Mouse (Mus musculus) heart, embryonic 11.5 days (tissue): Measurements from ENCODE around the gene Samd4b. TPM values are rescaled to one million over a fixed set of nuclear protein-coding genes. Genes with fewer than 3 reads are reported as not detected.
"Not testable (repeated sequence)": the region's sequence is repeated elsewhere in the genome, so short reads cannot be mapped to it uniquely, and the experiment has no call there.

Experiments used
- ATAC-seq: fragments of 200-750 bp; cut with Nextera tagmentation; replicated peaks from 2 replicates; pipeline ENCODE4 v1.8.0; 2017; ENCODE audit warnings: moderate library complexity; ENCODE audit not compliant: insufficient number of reproducible peaks, low FRiP score, low TSS enrichment
- H3K27ac ChIP-seq: fragments of 300-500 bp; sonication (generic); 2 replicates; pipeline ENCODE4 v1.5.1; 2014; ENCODE audit warnings: mild to moderate bottlenecking, low read depth, low read length
- H3K27me3 ChIP-seq: fragments of 300-500 bp; sonication (generic); 2 replicates; pipeline ENCODE4 v1.6.1; 2014; ENCODE audit warnings: mild to moderate bottlenecking, low read length, mixed read lengths; ENCODE audit not compliant: control insufficient read depth, insufficient read depth
- H3K36me3 ChIP-seq: fragments of 300-500 bp; sonication (generic); 2 replicates; pipeline ENCODE4 v1.6.1; 2014; ENCODE audit warnings: mild to moderate bottlenecking, low read length, moderate library complexity, mixed read lengths; ENCODE audit not compliant: control insufficient read depth, insufficient read depth
- H3K4me1 ChIP-seq: fragments of 300-500 bp; sonication (generic); 2 replicates; pipeline ENCODE4 v1.6.1; 2014; ENCODE audit warnings: low read length; ENCODE audit not compliant: control insufficient read depth, insufficient read depth
- H3K4me2 ChIP-seq: fragments of 300-500 bp; sonication (generic); 2 replicates; pipeline ENCODE4 v1.6.1; 2014; ENCODE audit warnings: mild to moderate bottlenecking, moderate library complexity
- H3K4me3 ChIP-seq: fragments of 300-500 bp; sonication (generic); 2 replicates; pipeline ENCODE4 v1.5.1; 2014; ENCODE audit warnings: low read depth, low read length
- H3K9ac ChIP-seq: fragments of 300-500 bp; sonication (generic); 2 replicates; pipeline ENCODE4 v1.6.1; 2014; ENCODE audit warnings: mild to moderate bottlenecking, low read depth, low read length, moderate library complexity
- H3K9me3 ChIP-seq: fragments of 300-500 bp; sonication (generic); replicated peaks from 2 replicates; pipeline ENCODE4 v1.6.1; 2016; ENCODE audit warnings: low read length; ENCODE audit not compliant: control insufficient read depth
- WGBS: fragments of 180-500 bp; shearing (Covaris S2); extraction: QIAGEN DNeasy Blood & Tissue Kit; methylation state at CpG from one replicate; pipeline ENCODE4 v1.1.7; 2014; ENCODE audit not compliant: insufficient replicate concordance; 5-methylcytosine and 5-hydroxymethylcytosine counted together
- polyA plus RNA-seq: library from polyadenylated mRNA; unstranded; fragments of >200 nt; fragmentation: Nextera tagmentation; extraction: Ambion mirVana; gene quantifications from 2 replicates; pipeline ENCODE4 v1.2.1, GENCODE M21; 2014

Samd4b gene
- polyA plus RNA-seq, 1 experiment from 2014 or later: 22.8 TPM

GRCm38 (mm10) chr7:28398696-28399340 is 199.1 kb downstream of the Samd4b start:
- H3K27me3 ChIP-seq: no peaks in the 10 kb centered on the region
- no peak for ATAC-seq
- WGBS: 84% methylated on average over 10 of the region's 10 CpGs
- no peak overlapping the region for H3K27ac ChIP-seq
- no peaks in the 10 kb centered on the region for H3K9me3 ChIP-seq
- H3K9ac ChIP-seq: no peak overlapping the region
- peaks cover 41% of the 10 kb centered on the region for H3K36me3 ChIP-seq
- no peak overlapping the region for H3K4me3 ChIP-seq
- no peak overlapping the region for H3K4me2 ChIP-seq
- H3K4me1 ChIP-seq: peaks cover 1% of the 10 kb centered on the region; the same call in 1 of the 2 replicates

GRCm38 (mm10) chr7:28398000-28398399 is 199.9 kb downstream of the Samd4b start:
- Histone ChIP-seq H3K4me3 (no peak overlapping the region), H3K4me2 (no peak overlapping the region), H3K27me3 (no peaks in the 10 kb centered on the region), H3K4me1 (peaks cover 6% of the 10 kb centered on the region), H3K9me3 (no peaks in the 10 kb centered on the region), H3K27ac (no peak overlapping the region), H3K9ac (no peak overlapping the region), H3K36me3 (peaks cover 33% of the 10 kb centered on the region)
- no peak for ATAC-seq
- WGBS: 64% methylated on average over 3 of the region's 3 CpGs

- ATAC-seq: no peak
- Histone ChIP-seq H3K4me3 (no peak overlapping the region), H3K36me3 (peaks cover 25% of the 10 kb centered on the region), H3K27ac (no peak overlapping the region), H3K9me3 (no peaks in the 10 kb centered on the region), H3K27me3 (no peaks in the 10 kb centered on the region), H3K4me1 (peaks cover 13% of the 10 kb centered on the region), H3K9ac (no peak overlapping the region), H3K4me2 (no peak overlapping the region)
- 94% methylated on average over 4 of the region's 4 CpGs for WGBS
Measured at GRCm38 (mm10) chr7:28395425-28395824, 202.5 kb downstream of the Samd4b start.

- ATAC-seq: no peak
- Histone ChIP-seq H3K4me2 (peak overlapping the region; percentile 93), H3K36me3 (peaks cover 33% of the 10 kb centered on the region), H3K27ac (peak overlapping the region; percentile 73), H3K9me3 (no peaks in the 10 kb centered on the region), H3K4me3 (peak overlapping the region; percentile 94), H3K27me3 (no peaks in the 10 kb centered on the region), H3K4me1 (peaks cover 13% of the 10 kb centered on the region), H3K9ac (peak overlapping the region; percentile 88)
- WGBS: 6% methylated on average over 22 of the region's 22 CpGs
Measured at GRCm38 (mm10) chr7:28393272-28393951, 204.5 kb downstream of the Samd4b start.

GRCm38 (mm10) chr7:28392429-28393271 is 205.3 kb downstream of the Samd4b start, which contains the start of the genes Med29 and Paf1:
Gene Med29, minus strand, starts transcription at chr7:28392708.
Gene Paf1, plus strand, starts transcription at chr7:28392951.
- under 1% methylated on average over 56 of the region's 58 CpGs for WGBS

GRCm38 (mm10) chr7:28390331-28390730 is 207.6 kb downstream of the Samd4b start:
- Histone ChIP-seq H3K27ac (no peak overlapping the region), H3K4me1 (peaks cover 13% of the 10 kb centered on the region), H3K27me3 (no peaks in the 10 kb centered on the region), H3K4me2 (no peak overlapping the region), H3K9me3 (no peaks in the 10 kb centered on the region), H3K36me3 (peaks cover 16% of the 10 kb centered on the region), H3K9ac (no peak overlapping the region), H3K4me3 (no peak overlapping the region)
- no peak for ATAC-seq
- 93% methylated on average over 3 of the region's 3 CpGs for WGBS

More at GRCm38 (mm10) chr7:28392429-28393271, 205.3 kb downstream of the Samd4b start, which contains the start of the genes Med29 and Paf1:
- no peaks in the 10 kb centered on the region for H3K9me3 ChIP-seq
- peak within 1 kb of the TSS; percentile 73 for H3K27ac ChIP-seq
- H3K36me3 ChIP-seq: peaks cover 28% of the 10 kb centered on the region
- ATAC-seq: peak; percentile 98
- H3K27me3 ChIP-seq: no peaks in the 10 kb centered on the region
- peak within 1 kb of the TSS; percentile 94 for H3K4me3 ChIP-seq
- peak within 1 kb of the TSS; percentile 88 for H3K9ac ChIP-seq
- H3K4me2 ChIP-seq: peak within 1 kb of the TSS; percentile 93
- peaks cover 13% of the 10 kb centered on the region for H3K4me1 ChIP-seq

GRCm38 (mm10) chr7:28387384-28387783 is 210.6 kb downstream of the Samd4b start:
- H3K9me3 ChIP-seq, H3K27ac ChIP-seq, H3K4me2 ChIP-seq, H3K27me3 ChIP-seq, H3K9ac ChIP-seq, H3K4me3 ChIP-seq, ATAC-seq: not testable (repeated sequence)
- 82% methylated on average over 7 of the region's 7 CpGs for WGBS
- H3K36me3 ChIP-seq: peaks cover 15% of the 10 kb centered on the region
- H3K4me1 ChIP-seq: peaks cover 19% of the 10 kb centered on the region

GRCm38 (mm10) chr7:28386877-28387276 is 211.1 kb downstream of the Samd4b start:
- H3K36me3 ChIP-seq: peaks cover 15% of the 10 kb centered on the region
- 77% methylated on average over 6 of the region's 6 CpGs for WGBS
- H3K27me3 ChIP-seq, ATAC-seq, H3K9ac ChIP-seq, H3K4me2 ChIP-seq, H3K27ac ChIP-seq, H3K4me3 ChIP-seq, H3K9me3 ChIP-seq: not testable (repeated sequence)
- peaks cover 20% of the 10 kb centered on the region for H3K4me1 ChIP-seq
